Mouse (Mus musculus) megakaryocyte-erythroid progenitor cell, adult 5-6 weeks (primary cell): ENCODE measurements around the gene Tmem199. TPM values are rescaled to one million over a fixed set of nuclear protein-coding genes. Genes with fewer than 3 reads are reported as not detected.
"Not testable (repeated sequence)": the region's sequence is repeated elsewhere in the genome, so short reads cannot be mapped to it uniquely, and the experiment has no call there.

Experiments
- ATAC-seq: replicated peaks from 2 replicates; pipeline ENCODE4 v1.8.0; 2016; ENCODE audit warnings: mild to moderate bottlenecking, inconsistent platforms; ENCODE audit not compliant: severe bottlenecking, poor library complexity, low FRiP score, low TSS enrichment
- total RNA-seq, 2 experiments: library from RNA; stranded (forward) in 1 of 2; stranded (reverse) in 1 of 2; fragments of 200-1000, 215-1000 nt in 1 of 2; fragments of >200 nt in 1 of 2; fragmentation: Nextera tagmentation in 1 of 2; gene quantifications; 2 replicates each; pipeline ENCODE4 v1.2.3; 2014 to 2017

The Tmem199 gene
- total RNA-seq (2014; fragmentation: Nextera tagmentation) (26.3 and 34.8 TPM in 2 replicates), total RNA-seq (2017) (33.1 and 39.0 TPM in 2 replicates)

- ATAC-seq = peak; percentile 91
Measured at GRCm38 (mm10) chr11:78512025-78512957, at the start of gene Tmem199, which contains the start of gene Poldip2. Gene Tmem199, minus strand, starts transcription at chr11:78512172. Gene Poldip2, plus strand, starts transcription at chr11:78512193.

- ATAC-seq = peak; percentile 77
Measured at GRCm38 (mm10) chr11:78560447-78560846, 48.5 kb upstream of the Tmem199 start.

GRCm38 (mm10) chr11:78557241-78557640 lies 45.3 kb upstream of the Tmem199 start:
- ATAC-seq = no peak

GRCm38 (mm10) chr11:78556070-78556469 lies 44.1 kb upstream of the Tmem199 start:
- ATAC-seq = no peak

GRCm38 (mm10) chr11:78555623-78556022 lies 43.7 kb upstream of the Tmem199 start:
- no peak for ATAC-seq

- no peak for ATAC-seq
Measured at GRCm38 (mm10) chr11:78551059-78551398, 39.1 kb upstream of the Tmem199 start.

GRCm38 (mm10) chr11:78550168-78551058 lies 38.4 kb upstream of the Tmem199 start, which contains the start of gene Tmem97:
Gene Tmem97, minus strand, starts transcription at chr11:78550777.
- peak; percentile 99 for ATAC-seq

- no peak for ATAC-seq
Measured at GRCm38 (mm10) chr11:78549491-78549987, 37.6 kb upstream of the Tmem199 start.

- no peak for ATAC-seq
Measured at GRCm38 (mm10) chr11:78547718-78548460, 35.9 kb upstream of the Tmem199 start.

GRCm38 (mm10) chr11:78545181-78545580 lies 33.2 kb upstream of the Tmem199 start:
- ATAC-seq = no peak

GRCm38 (mm10) chr11:78544449-78545111 lies 32.6 kb upstream of the Tmem199 start:
- no peak for ATAC-seq

GRCm38 (mm10) chr11:78540358-78540757 lies 28.4 kb upstream of the Tmem199 start:
- ATAC-seq = no peak

GRCm38 (mm10) chr11:78536690-78537084 lies 24.7 kb upstream of the Tmem199 start:
- no peak for ATAC-seq

- peak; percentile 96 for ATAC-seq
Measured at GRCm38 (mm10) chr11:78536080-78536689, 24.2 kb upstream of the Tmem199 start, which contains the start of the genes Tnfaip1 and Ift20. Gene Tnfaip1, minus strand, starts transcription at chr11:78536332. Gene Ift20, plus strand, starts transcription at chr11:78536361.

- no peak for ATAC-seq
Measured at GRCm38 (mm10) chr11:78535376-78536079, 23.6 kb upstream of the Tmem199 start.

GRCm38 (mm10) chr11:78534516-78534915 lies 22.5 kb upstream of the Tmem199 start:
- no peak for ATAC-seq

GRCm38 (mm10) chr11:78531515-78531914 lies 19.5 kb upstream of the Tmem199 start:
- ATAC-seq = not testable (repeated sequence)
